Mouse (Mus musculus) neutrophil, adult 65 days (primary cell): Measurements from ENCODE around the gene Abcc12. TPM values are rescaled to one million over a fixed set of nuclear protein-coding genes. Genes with fewer than 3 reads are reported as not detected.

Source experiments
- total RNA-seq: library from RNA; stranded (reverse); gene quantifications from 2 replicates; pipeline ENCODE4 v1.2.4, GENCODE M21; 2023

The Abcc12 gene
- not detected in 2 replicates for total RNA-seq

GRCm38 (mm10) chr8:86580458-86580857 lies at the start of gene Abcc12:
TSS of gene Abcc12 (minus strand) at chr8:86580686.

DNA sequence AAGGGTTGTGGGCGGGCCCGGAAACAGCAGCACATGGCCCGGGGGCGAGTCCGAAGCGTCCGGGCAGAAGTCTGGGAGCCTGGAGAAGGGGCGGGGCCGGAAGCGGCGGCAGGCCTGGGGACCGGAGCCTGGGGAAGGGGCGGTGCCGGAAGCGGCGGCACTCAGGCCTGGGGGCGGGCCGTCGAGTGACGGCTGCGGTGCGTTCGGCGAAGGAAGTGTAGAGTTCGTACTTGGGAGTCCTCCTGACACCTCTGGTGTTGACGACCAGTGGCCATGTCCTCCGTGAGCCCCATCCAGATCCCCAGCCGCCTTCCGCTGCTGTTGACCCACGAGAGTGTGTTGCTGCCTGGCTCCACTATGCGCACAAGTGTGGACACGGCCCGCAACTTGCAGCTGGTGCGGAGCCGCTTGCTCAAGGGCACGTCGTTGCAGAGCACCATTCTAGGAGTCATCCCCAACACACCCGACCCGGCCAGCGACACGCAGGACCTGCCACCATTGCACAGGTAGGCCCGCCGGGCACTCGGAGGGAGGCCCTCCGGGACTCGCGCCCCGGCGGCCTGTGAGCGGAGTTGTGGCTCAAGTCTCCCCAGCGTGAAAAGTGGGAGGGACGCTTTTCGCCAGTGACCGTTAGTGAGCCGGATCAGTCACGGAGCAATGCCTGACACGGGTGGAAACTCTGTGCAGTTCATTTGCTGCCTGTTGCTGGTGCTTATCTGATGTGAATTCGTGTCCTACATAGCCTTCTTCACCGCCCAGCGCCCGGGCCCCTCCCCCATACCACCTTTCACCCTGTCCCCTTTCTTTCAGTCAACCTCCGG lies 43.6 kb upstream of the Abcc12 start, which contains the start of gene Lonp2:
Gene Lonp2, plus strand, starts transcription at position 133 of the 821 bp plus-strand sequence.

Other genes starting within 250 kb of the Abcc12 start
- 59.9 and 66.0 TPM in 2 replicates for gene Lonp2, start 43.4 kb upstream of the Abcc12 start, total RNA-seq
- gene Gm10638, start 165.0 kb upstream of the Abcc12 start, total RNA-seq = 0.54 TPM in 1 of 2 replicates, not detected in the other
- 14.9 and 24.9 TPM in 2 replicates for gene Siah1a, start 165.2 kb upstream of the Abcc12 start, total RNA-seq